Mouse (Mus musculus) heart, embryonic 11.5 days (tissue): ENCODE measurements around the gene Hspa12a. TPM values are rescaled to one million over a fixed set of nuclear protein-coding genes. Genes with fewer than 3 reads are reported as not detected.
A peak's percentile ranks its signal among the peaks of the same experiment; 100 is the strongest.

Experiments used
- ATAC-seq: fragments of 200-750 bp; cut with Nextera tagmentation; replicated peaks from 2 replicates; pipeline ENCODE4 v1.8.0; 2017; ENCODE audit warnings: moderate library complexity; ENCODE audit not compliant: insufficient number of reproducible peaks, low FRiP score, low TSS enrichment
- H3K27ac ChIP-seq: fragments of 300-500 bp; sonication (generic); 2 replicates; pipeline ENCODE4 v1.5.1; 2014; ENCODE audit warnings: mild to moderate bottlenecking, low read depth, low read length
- H3K27me3 ChIP-seq: fragments of 300-500 bp; sonication (generic); 2 replicates; pipeline ENCODE4 v1.6.1; 2014; ENCODE audit warnings: mild to moderate bottlenecking, low read length, mixed read lengths; ENCODE audit not compliant: control insufficient read depth, insufficient read depth
- H3K36me3 ChIP-seq: fragments of 300-500 bp; sonication (generic); 2 replicates; pipeline ENCODE4 v1.6.1; 2014; ENCODE audit warnings: mild to moderate bottlenecking, low read length, moderate library complexity, mixed read lengths; ENCODE audit not compliant: control insufficient read depth, insufficient read depth
- H3K4me1 ChIP-seq: fragments of 300-500 bp; sonication (generic); 2 replicates; pipeline ENCODE4 v1.6.1; 2014; ENCODE audit warnings: low read length; ENCODE audit not compliant: control insufficient read depth, insufficient read depth
- H3K4me2 ChIP-seq: fragments of 300-500 bp; sonication (generic); 2 replicates; pipeline ENCODE4 v1.6.1; 2014; ENCODE audit warnings: mild to moderate bottlenecking, moderate library complexity
- H3K4me3 ChIP-seq: fragments of 300-500 bp; sonication (generic); 2 replicates; pipeline ENCODE4 v1.5.1; 2014; ENCODE audit warnings: low read depth, low read length
- H3K9ac ChIP-seq: fragments of 300-500 bp; sonication (generic); 2 replicates; pipeline ENCODE4 v1.6.1; 2014; ENCODE audit warnings: mild to moderate bottlenecking, low read depth, low read length, moderate library complexity
- H3K9me3 ChIP-seq: fragments of 300-500 bp; sonication (generic); replicated peaks from 2 replicates; pipeline ENCODE4 v1.6.1; 2016; ENCODE audit warnings: low read length; ENCODE audit not compliant: control insufficient read depth
- WGBS: fragments of 180-500 bp; shearing (Covaris S2); extraction: QIAGEN DNeasy Blood & Tissue Kit; methylation state at CpG from one replicate; pipeline ENCODE4 v1.1.7; 2014; ENCODE audit not compliant: insufficient replicate concordance; 5-methylcytosine and 5-hydroxymethylcytosine counted together
- polyA plus RNA-seq: library from polyadenylated mRNA; unstranded; fragments of >200 nt; fragmentation: Nextera tagmentation; extraction: Ambion mirVana; gene quantifications from 2 replicates; pipeline ENCODE4 v1.2.1, GENCODE M21; 2014

Hspa12a gene
- polyA plus RNA-seq, 1 experiment from 2014 or later: 4.6 TPM

GRCm38 (mm10) chr19:58795114-58795669, 148.3 kb downstream of the Hspa12a start:
- 77% methylated on average over 12 of the region's 12 CpGs for WGBS
- H3K4me1 ChIP-seq: no peaks in the 10 kb centered on the region
- no peak overlapping the region for H3K4me2 ChIP-seq
- H3K4me3 ChIP-seq: no peak overlapping the region
- no peak overlapping the region for H3K27ac ChIP-seq
- H3K27me3 ChIP-seq: no peaks in the 10 kb centered on the region
- H3K36me3 ChIP-seq: no peaks in the 10 kb centered on the region; the same call in 1 of the 2 replicates
- no peaks in the 10 kb centered on the region for H3K9me3 ChIP-seq
- ATAC-seq: no peak
- H3K9ac ChIP-seq: no peak overlapping the region

GRCm38 (mm10) chr19:58794284-58794683, 149.2 kb downstream of the Hspa12a start, which contains the start of gene 1700019N19Rik:
1700019N19Rik (minus strand) TSS chr19:58794461.
- Histone ChIP-seq H3K4me2 (no peak within 1 kb of the TSS), H3K9ac (no peak within 1 kb of the TSS), H3K27me3 (no peaks in the 10 kb centered on the region), H3K36me3 (no peaks in the 10 kb centered on the region), H3K27ac (no peak within 1 kb of the TSS), H3K9me3 (no peaks in the 10 kb centered on the region), H3K4me3 (no peak within 1 kb of the TSS), H3K4me1 (no peaks in the 10 kb centered on the region)
- ATAC-seq: no peak; the same call in 1 of the 2 replicates
- 38% methylated on average over 10 of the region's 10 CpGs for WGBS

- no peaks in the 10 kb centered on the region for H3K4me1 ChIP-seq
- no peak overlapping the region for H3K9ac ChIP-seq
- no peaks in the 10 kb centered on the region for H3K9me3 ChIP-seq
- 63% methylated on average over 11 of the region's 11 CpGs for WGBS
- ATAC-seq: no peak
- H3K36me3 ChIP-seq: no peaks in the 10 kb centered on the region
- no peak overlapping the region for H3K4me2 ChIP-seq
- no peak overlapping the region for H3K27ac ChIP-seq
- no peaks in the 10 kb centered on the region for H3K27me3 ChIP-seq
- H3K4me3 ChIP-seq: no peak overlapping the region
These were observed 154.3 kb downstream of the Hspa12a start for GRCm38 (mm10) chr19:58789194-58789593.

GRCm38 (mm10) chr19:58783938-58784337, 159.5 kb downstream of the Hspa12a start:
- H3K36me3 ChIP-seq: no peaks in the 10 kb centered on the region
- no peaks in the 10 kb centered on the region for H3K27me3 ChIP-seq
- H3K4me1 ChIP-seq: no peaks in the 10 kb centered on the region
- 49% methylated on average over 7 of the region's 7 CpGs for WGBS
- H3K4me3 ChIP-seq: no peak overlapping the region
- no peak overlapping the region for H3K27ac ChIP-seq
- H3K9ac ChIP-seq: no peak overlapping the region
- ATAC-seq: no peak
- no peaks in the 10 kb centered on the region for H3K9me3 ChIP-seq
- H3K4me2 ChIP-seq: no peak overlapping the region

GRCm38 (mm10) chr19:58781566-58781965, 161.9 kb downstream of the Hspa12a start:
- H3K27ac ChIP-seq: no peak overlapping the region
- no peaks in the 10 kb centered on the region for H3K27me3 ChIP-seq
- no peaks in the 10 kb centered on the region for H3K36me3 ChIP-seq
- no peak for ATAC-seq
- no peaks in the 10 kb centered on the region for H3K9me3 ChIP-seq
- H3K4me1 ChIP-seq: no peaks in the 10 kb centered on the region
- 60% methylated on average over 4 of the region's 4 CpGs for WGBS
- H3K9ac ChIP-seq: no peak overlapping the region
- H3K4me2 ChIP-seq: no peak overlapping the region
- H3K4me3 ChIP-seq: no peak overlapping the region

- no peak for ATAC-seq
- Histone ChIP-seq H3K9ac (no peak overlapping the region), H3K4me1 (no peaks in the 10 kb centered on the region), H3K9me3 (no peaks in the 10 kb centered on the region), H3K4me3 (no peak overlapping the region), H3K36me3 (no peaks in the 10 kb centered on the region), H3K4me2 (no peak overlapping the region), H3K27me3 (no peaks in the 10 kb centered on the region), H3K27ac (no peak overlapping the region)
- WGBS: 61% methylated on average over 5 of the region's 5 CpGs
These were observed 167.0 kb downstream of the Hspa12a start for GRCm38 (mm10) chr19:58776461-58776860.

- H3K4me1 ChIP-seq: no peaks in the 10 kb centered on the region
- 94% methylated on average over 6 of the region's 6 CpGs for WGBS
- ATAC-seq: no peak
- no peak overlapping the region for H3K4me2 ChIP-seq
- H3K9ac ChIP-seq: no peak overlapping the region
- H3K9me3 ChIP-seq: no peaks in the 10 kb centered on the region
- H3K36me3 ChIP-seq: no peaks in the 10 kb centered on the region
- H3K27me3 ChIP-seq: 0 out of 2 replicates have a peak, but pooled peaks cover 2% of the 10 kb centered on the region
- H3K4me3 ChIP-seq: no peak overlapping the region
- no peak overlapping the region for H3K27ac ChIP-seq
These were observed 176.1 kb downstream of the Hspa12a start for GRCm38 (mm10) chr19:58767329-58767728.

- Histone ChIP-seq H3K4me1 (no peaks in the 10 kb centered on the region), H3K27me3 (0 out of 2 replicates have a peak, but pooled peaks cover 2% of the 10 kb centered on the region), H3K4me3 (no peak overlapping the region), H3K36me3 (no peaks in the 10 kb centered on the region), H3K27ac (no peak overlapping the region), H3K9ac (no peak overlapping the region), H3K9me3 (no peaks in the 10 kb centered on the region), H3K4me2 (0 out of 2 replicates have a peak overlapping the region, but pooled peaks have one; percentile 6)
- 5% methylated on average over 12 of the region's 12 CpGs for WGBS
- 0 out of 2 replicates have a peak, but pooled peaks have one; percentile 46 for ATAC-seq
These were observed 180.5 kb downstream of the Hspa12a start for GRCm38 (mm10) chr19:58762848-58763541.
